Mouse (Mus musculus) small intestine, adult 2 months (tissue): ENCODE data around the gene Zswim8. TPM values are rescaled to one million over a fixed set of nuclear protein-coding genes. Genes with fewer than 3 reads are reported as not detected.

Source experiments
- H3K27ac ChIP-seq: fragments of 200-500 bp; 2 replicates; pipeline ENCODE4 v1.5.1; 2012; ENCODE audit warnings: low read depth, low read length, control low read depth, inconsistent platforms; ENCODE audit not compliant: insufficient read depth
- H3K27me3 ChIP-seq: fragments of 200-500 bp; 2 replicates; pipeline ENCODE4 v1.6.1; 2012; ENCODE audit warnings: mild to moderate bottlenecking, moderate library complexity, low read length, inconsistent platforms; ENCODE audit not compliant: control insufficient read depth, insufficient read depth
- H3K36me3 ChIP-seq: fragments of 200-500 bp; 2 replicates; pipeline ENCODE4 v1.6.1; 2012; ENCODE audit warnings: mild to moderate bottlenecking, low read length, control low read depth, inconsistent platforms; ENCODE audit not compliant: control insufficient read depth, insufficient read depth
- H3K4me1 ChIP-seq: fragments of 200-500 bp; 2 replicates; pipeline ENCODE4 v1.6.1; 2012; ENCODE audit warnings: low read length, inconsistent platforms, mixed read lengths; ENCODE audit not compliant: control insufficient read depth, insufficient read depth, insufficient read length
- H3K4me3 ChIP-seq: fragments of 200-500 bp; 2 replicates; pipeline ENCODE4 v1.5.1; 2012; ENCODE audit warnings: low read depth, mild to moderate bottlenecking, control low read depth, inconsistent platforms, low read length, moderate library complexity
- CTCF ChIP-seq: fragments of 200-500 bp; IDR thresholded peaks from 2 replicates; pipeline ENCODE4 v1.5.1; 2012; ENCODE audit warnings: low read depth, mild to moderate bottlenecking, control low read depth, inconsistent platforms, low read length, moderate library complexity, mixed read lengths; ENCODE audit not compliant: insufficient replicate concordance, insufficient read length; ENCODE audit errors: extremely low read depth
- POLR2A ChIP-seq: fragments of 200-500 bp; IDR thresholded peaks from 2 replicates; pipeline ENCODE4 v1.6.1; 2012; ENCODE audit warnings: low read depth, mild to moderate bottlenecking, control low read depth, inconsistent platforms, low read length, moderate library complexity
- WGBS: fragments of 180-500 bp; shearing (Covaris S2); methylation state at CpG from one replicate; pipeline ENCODE4 v1.1.7; 2018; 5-methylcytosine and 5-hydroxymethylcytosine counted together
- polyA plus RNA-seq: library from polyadenylated mRNA; depleted of rRNA; stranded (reverse); fragments of >200 nt; gene quantifications from 2 replicates; pipeline ENCODE4 v1.2.3, GENCODE M21; 2012

The Zswim8 gene
- polyA plus RNA-seq, 1 experiment = 182 TPM

GRCm38 (mm10) chr14:20662740-20663139, 44.6 kb upstream of the Zswim8 start:
- no peak for TF ChIP-seq CTCF
- no peak for TF ChIP-seq POLR2A
- H3K27me3 ChIP-seq = 0 out of 2 replicates have a peak, but pooled peaks cover 5% of the 10 kb centered on the region
- 93% methylated on average over 3 of the region's 3 CpGs for WGBS
- no peaks in the 10 kb centered on the region for H3K36me3 ChIP-seq
- no peak overlapping the region for H3K27ac ChIP-seq
- H3K4me3 ChIP-seq = no peak overlapping the region
- H3K4me1 ChIP-seq = peaks cover 7% of the 10 kb centered on the region

- 64% methylated on average over 2 of the region's 2 CpGs for WGBS
- peaks cover 12% of the 10 kb centered on the region for H3K4me1 ChIP-seq
- H3K27me3 ChIP-seq = 0 out of 2 replicates have a peak, but pooled peaks cover 5% of the 10 kb centered on the region
- no peak overlapping the region for H3K27ac ChIP-seq
- no peak for TF ChIP-seq CTCF
- no peak for TF ChIP-seq POLR2A
- H3K4me3 ChIP-seq = no peak overlapping the region
- H3K36me3 ChIP-seq = no peaks in the 10 kb centered on the region
Measured at GRCm38 (mm10) chr14:20663601-20664000, 43.8 kb upstream of the Zswim8 start.

GRCm38 (mm10) chr14:20664436-20664835, 42.9 kb upstream of the Zswim8 start:
- peaks cover 16% of the 10 kb centered on the region for H3K4me1 ChIP-seq
- 0 out of 2 replicates have a peak, but pooled peaks cover 5% of the 10 kb centered on the region for H3K27me3 ChIP-seq
- TF ChIP-seq CTCF (no peak), POLR2A (no peak)
- 68% methylated on average over 3 of the region's 3 CpGs for WGBS
- no peak overlapping the region for H3K4me3 ChIP-seq
- no peaks in the 10 kb centered on the region for H3K36me3 ChIP-seq
- no peak overlapping the region for H3K27ac ChIP-seq

GRCm38 (mm10) chr14:20667469-20667868, 39.9 kb upstream of the Zswim8 start:
- no peaks in the 10 kb centered on the region for H3K36me3 ChIP-seq
- peak overlapping the region; percentile 72; the same call in 1 of the 2 replicates for H3K27ac ChIP-seq
- no peak overlapping the region for H3K4me3 ChIP-seq
- 79% methylated on average over 1 of the region's 1 CpGs for WGBS
- H3K27me3 ChIP-seq = no peaks in the 10 kb centered on the region
- no peak for TF ChIP-seq CTCF
- no peak for TF ChIP-seq POLR2A
- H3K4me1 ChIP-seq = peaks cover 10% of the 10 kb centered on the region

GRCm38 (mm10) chr14:20668154-20668810, 39.1 kb upstream of the Zswim8 start, which contains the start of gene Synpo2l:
TSS of gene Synpo2l (minus strand) at chr14:20668354.
- WGBS = 63% methylated on average over 8 of the region's 8 CpGs
- peak within 1 kb of the TSS; percentile 92 for H3K27ac ChIP-seq
- no peak within 1 kb of the TSS for H3K4me3 ChIP-seq
- H3K27me3 ChIP-seq = no peaks in the 10 kb centered on the region
- H3K36me3 ChIP-seq = no peaks in the 10 kb centered on the region
- peaks cover 11% of the 10 kb centered on the region for H3K4me1 ChIP-seq
- TF ChIP-seq CTCF (no peak), POLR2A (no peak)

GRCm38 (mm10) chr14:20672990-20673389, 34.4 kb upstream of the Zswim8 start:
- Histone ChIP-seq H3K36me3 (peaks cover 18% of the 10 kb centered on the region), H3K4me3 (no peak overlapping the region), H3K27me3 (no peaks in the 10 kb centered on the region), H3K27ac (peak overlapping the region; percentile 32; the same call in 1 of the 2 replicates), H3K4me1 (peaks cover 18% of the 10 kb centered on the region)
- TF ChIP-seq CTCF = no peak
- no peak for TF ChIP-seq POLR2A
- WGBS = 99% methylated on average over 2 of the region's 2 CpGs

GRCm38 (mm10) chr14:20673735-20674063, 33.7 kb upstream of the Zswim8 start:
- Histone ChIP-seq H3K36me3 (peaks cover 25% of the 10 kb centered on the region), H3K4me1 (peaks cover 16% of the 10 kb centered on the region; the same call in 1 of the 2 replicates), H3K27me3 (no peaks in the 10 kb centered on the region), H3K4me3 (peak overlapping the region; percentile 30), H3K27ac (peak overlapping the region; percentile 51)
- TF ChIP-seq CTCF (no peak), POLR2A (no peak)
- 3% methylated on average over 13 of the region's 13 CpGs for WGBS
